12 mouse cellular contexts compared by ENCODE assay signal in the genomic region with DNA sequence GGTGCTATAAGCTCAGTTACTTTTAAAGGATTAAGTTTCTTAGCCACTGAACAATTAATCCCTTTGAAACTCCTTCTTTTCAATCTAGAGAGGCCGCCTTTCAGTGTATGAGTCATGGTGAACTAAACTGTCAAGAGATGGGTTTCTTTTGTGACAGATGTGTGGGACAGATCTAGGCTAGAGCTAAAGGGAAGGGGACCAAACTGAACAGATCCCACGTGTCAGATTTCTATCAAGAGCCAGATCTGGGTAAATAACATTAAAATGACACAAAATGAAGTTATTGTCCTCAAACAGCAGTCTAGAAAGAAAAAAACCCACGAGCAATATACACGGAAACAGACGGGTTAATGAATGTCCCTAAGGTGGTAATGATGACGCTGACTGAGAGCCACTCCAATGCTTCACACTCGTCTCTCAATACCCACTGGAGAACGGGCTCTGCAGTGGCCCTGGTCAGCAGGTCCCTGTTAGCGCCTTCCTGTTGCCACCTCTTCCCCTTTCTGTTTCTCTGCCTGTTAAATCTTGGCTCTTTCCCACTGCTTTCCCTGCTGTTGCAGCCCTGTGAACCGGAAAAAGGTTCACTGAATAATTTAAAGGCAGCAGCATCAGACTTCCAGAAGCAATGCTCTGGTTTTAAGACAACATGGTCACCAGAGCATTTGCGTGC. TPM values are rescaled to one million over a fixed set of nuclear protein-coding genes. Genes with fewer than 3 reads are reported as not detected.
DNase-seq lines count a peak whose midpoint lies in the region; ATAC-seq and TF ChIP-seq lines count a peak whose summit lies in the region.
"Had no signal": no experiment of that assay in that cellular context is flagged by ENCODE, and none has a peak within 500 bp of the region (broad histone marks: within the 10 kb centered on the region; RNA-seq: fewer than 3 reads in every experiment).

No protein-coding gene starts in this region.

- ATAC-seq in hindbrain, postnatal 0 days = no peak
- ATAC-seq in hindbrain, embryonic 13.5 days (ENCODE audit: low FRiP score) = no peak
- ATAC-seq in forebrain, embryonic 14.5 days = peak; percentile 61
- ATAC-seq in midbrain, embryonic 14.5 days (ENCODE audit: low FRiP score, low TSS enrichment) = no peak
- ATAC-seq: CD4-positive, CD25-positive, alpha-beta regulatory T cell, adult 4 months had no signal

- 0 out of 2 replicates have a peak, but pooled peaks cover 7% of the 10 kb centered on the region for H3K4me1 ChIP-seq in hindbrain, postnatal 0 days (ENCODE audit: insufficient read depth, low read length)
- peaks cover 10% of the 10 kb centered on the region; the same call in 1 of the 2 replicates for H3K4me1 ChIP-seq in hindbrain, embryonic 13.5 days (replicated peaks)
- peaks cover 11% of the 10 kb centered on the region; the same call in 1 of the 2 replicates for H3K4me1 ChIP-seq in forebrain, embryonic 14.5 days (ENCODE audit: control insufficient read depth, insufficient read depth, low read length)
- no peaks in the 10 kb centered on the region for H3K4me1 ChIP-seq in midbrain, embryonic 14.5 days (ENCODE audit: control insufficient read depth, insufficient read depth, low read length)
- H3K4me1 ChIP-seq in lung, adult 2 months (ENCODE audit: control insufficient read depth, insufficient read depth, low read length) = no peaks in the 10 kb centered on the region
- H3K4me1 ChIP-seq: liver, embryonic 13.5 days had no signal

- no peaks in the 10 kb centered on the region for H3K36me3 ChIP-seq in hindbrain, postnatal 0 days (ENCODE audit: insufficient read depth, low read length)
- no peaks in the 10 kb centered on the region for H3K36me3 ChIP-seq in hindbrain, embryonic 13.5 days
- H3K36me3 ChIP-seq in forebrain, embryonic 14.5 days (ENCODE audit: control insufficient read depth, insufficient read depth, low read length) = no peaks in the 10 kb centered on the region
- no peaks in the 10 kb centered on the region for H3K36me3 ChIP-seq in midbrain, embryonic 14.5 days (ENCODE audit: control insufficient read depth, insufficient read depth, low read length)
- H3K36me3 ChIP-seq: liver, embryonic 13.5 days; neural tube, embryonic 15.5 days had no signal

- intact Hi-C loops in heart, postnatal 14 days (cut with DNase I) = no loop called here

- no peak overlapping the region for H3K27ac ChIP-seq in hindbrain, postnatal 0 days
- no peak overlapping the region for H3K27ac ChIP-seq in hindbrain, embryonic 13.5 days
- no peak overlapping the region for H3K27ac ChIP-seq in forebrain, embryonic 14.5 days (ENCODE audit: low read depth, low read length)
- H3K27ac ChIP-seq in midbrain, embryonic 14.5 days (replicated peaks; ENCODE audit: low read depth, low read length) = no peak overlapping the region
- H3K27ac ChIP-seq: liver, embryonic 13.5 days; neural tube, embryonic 15.5 days had no signal

- H3K9ac ChIP-seq in hindbrain, postnatal 0 days (replicated peaks; ENCODE audit: low read length) = no peak overlapping the region
- H3K9ac ChIP-seq in hindbrain, embryonic 13.5 days = no peak overlapping the region
- no peak overlapping the region for H3K9ac ChIP-seq in forebrain, embryonic 14.5 days (ENCODE audit: low read length)
- no peak overlapping the region for H3K9ac ChIP-seq in midbrain, embryonic 14.5 days (replicated peaks; ENCODE audit: low read length)
- H3K9ac ChIP-seq: liver, embryonic 13.5 days; neural tube, embryonic 15.5 days had no signal

- TF ChIP-seq CTCF in hindbrain, postnatal 0 days (IDR thresholded peaks at IDR 0.05; ENCODE audit: low read depth) = no peak
- TF ChIP-seq CTCF in lung, adult 2 months (IDR thresholded peaks at IDR 0.05; ENCODE audit: insufficient read depth, low read length) = no peak

- whole genome bisulfite sequencing in hindbrain, postnatal 0 days = 41% methylated on average over 11 of the region's 11 CpGs
- 55% methylated on average over 11 of the region's 11 CpGs for WGBS in hindbrain, embryonic 13.5 days
- WGBS in forebrain, embryonic 14.5 days = 28% methylated on average over 11 of the region's 11 CpGs
- 29% methylated on average over 11 of the region's 11 CpGs for WGBS in midbrain, embryonic 14.5 days
- 53% methylated on average over 11 of the region's 11 CpGs for WGBS in lung, adult 2 months

- H3K4me2 ChIP-seq in hindbrain, postnatal 0 days (ENCODE audit: low read depth, low read length) = no peak overlapping the region
- no peak overlapping the region for H3K4me2 ChIP-seq in hindbrain, embryonic 13.5 days
- 0 out of 2 replicates have a peak overlapping the region, but pooled peaks have one; percentile 9 for H3K4me2 ChIP-seq in forebrain, embryonic 14.5 days (ENCODE audit: low read length)
- H3K4me2 ChIP-seq in midbrain, embryonic 14.5 days (ENCODE audit: low read length) = no peak overlapping the region
- H3K4me2 ChIP-seq: liver, embryonic 13.5 days; neural tube, embryonic 15.5 days had no signal

- H3K27me3 ChIP-seq in hindbrain, postnatal 0 days (ENCODE audit: insufficient read depth, low read length) = no peaks in the 10 kb centered on the region
- no peaks in the 10 kb centered on the region for H3K27me3 ChIP-seq in hindbrain, embryonic 13.5 days
- no peaks in the 10 kb centered on the region for H3K27me3 ChIP-seq in forebrain, embryonic 14.5 days (replicated peaks; ENCODE audit: control insufficient read depth, insufficient read depth, low read length)
- H3K27me3 ChIP-seq in midbrain, embryonic 14.5 days (ENCODE audit: control insufficient read depth, insufficient read depth, low read length) = no peaks in the 10 kb centered on the region
- H3K27me3 ChIP-seq: liver, embryonic 13.5 days; neural tube, embryonic 15.5 days had no signal

- no peak for TF ChIP-seq POLR2A in lung, adult 2 months (IDR thresholded peaks at IDR 0.05; ENCODE audit: borderline replicate concordance, extremely low read depth, low read depth, low read length)

- no peak overlapping the region for H3K4me3 ChIP-seq in hindbrain, postnatal 0 days (ENCODE audit: low read length)
- H3K4me3 ChIP-seq in hindbrain, embryonic 13.5 days = no peak overlapping the region
- H3K4me3 ChIP-seq in forebrain, embryonic 14.5 days (ENCODE audit: low read depth, low read length) = no peak overlapping the region
- no peak overlapping the region for H3K4me3 ChIP-seq in midbrain, embryonic 14.5 days (replicated peaks; ENCODE audit: low read depth, low read length)
- no peak overlapping the region for H3K4me3 ChIP-seq in lung, adult 2 months (replicated peaks; ENCODE audit: extremely low read depth, low read depth, low read length)
- H3K4me3 ChIP-seq: liver, embryonic 13.5 days; neural tube, embryonic 15.5 days had no signal

- no peaks in the 10 kb centered on the region for H3K9me3 ChIP-seq in hindbrain, postnatal 0 days (ENCODE audit: low read length)
- H3K9me3 ChIP-seq in hindbrain, embryonic 13.5 days = no peaks in the 10 kb centered on the region
- H3K9me3 ChIP-seq in forebrain, embryonic 14.5 days (replicated peaks; ENCODE audit: control insufficient read depth, low read length) = no peaks in the 10 kb centered on the region
- no peaks in the 10 kb centered on the region for H3K9me3 ChIP-seq in midbrain, embryonic 14.5 days (ENCODE audit: control insufficient read depth, low read length)
- H3K9me3 ChIP-seq: liver, embryonic 13.5 days; neural tube, embryonic 15.5 days had no signal

- DNase-seq in hindbrain, postnatal 0 days (ENCODE audit: low spot score) = peak; percentile 46
- peak; percentile 30 for DNase-seq in brain, adult 2 months (ENCODE audit: low read depth, low spot score)
- peak; percentile 36 for DNase-seq in forebrain, embryonic 14.5 days (ENCODE audit: low spot score)
- peak; percentile 32 for DNase-seq in midbrain, embryonic 14.5 days
- DNase-seq in heart, postnatal 14 days = no peak
- no peak for DNase-seq in lung, adult 2 months
- DNase-seq: cerebellum, adult 2 months; liver, embryonic 13.5 days; lung, postnatal 10 days had no signal

RNA-seq across cellular contexts. Expression of a gene that starts 52.7 kb away (rescaled TPM):
- total RNA-seq in hindbrain, postnatal 0 days (2014; rRNA removed) = 31.7 and 34.4 TPM in 2 replicates
- polyA plus RNA-seq in hindbrain, postnatal 0 days (2015; fragmentation: Nextera tagmentation; extraction: Ambion mirVana) = 19.3 and 19.7 TPM in 2 replicates
- 25.4 and 25.6 TPM in 2 replicates for polyA plus RNA-seq in hindbrain, embryonic 13.5 days (2015; fragmentation: Nextera tagmentation; extraction: Ambion mirVana)
- 18.2 and 22.9 TPM in 2 replicates for polyA plus RNA-seq in forebrain, embryonic 14.5 days (2014; fragmentation: Nextera tagmentation; extraction: Ambion mirVana)
- 20.6 and 26.5 TPM in 2 replicates for polyA plus RNA-seq in midbrain, embryonic 14.5 days (2014; fragmentation: Nextera tagmentation; extraction: Ambion mirVana)
- total RNA-seq in heart, postnatal 14 days (2021) = 10 to 100 TPM; 21.4 to 22.0 TPM
- 16.2 and 20.3 TPM in 2 replicates for polyA plus RNA-seq in lung, adult 2 months (2012; rRNA removed)

Comparison
In these comparisons a context has a peak if more than half of its experiments do, and no peak if none do; other contexts are left out.
1. DNase-seq: peak in hindbrain, postnatal 0 days (single experiment), brain, adult 2 months (single experiment), forebrain, embryonic 14.5 days (single experiment) and midbrain, embryonic 14.5 days (single experiment); none in heart, postnatal 14 days (0 of 2) and lung, adult 2 months (single experiment).